Mouse (Mus musculus): ENCODE results near the gene Slc9a9.

DNA sequence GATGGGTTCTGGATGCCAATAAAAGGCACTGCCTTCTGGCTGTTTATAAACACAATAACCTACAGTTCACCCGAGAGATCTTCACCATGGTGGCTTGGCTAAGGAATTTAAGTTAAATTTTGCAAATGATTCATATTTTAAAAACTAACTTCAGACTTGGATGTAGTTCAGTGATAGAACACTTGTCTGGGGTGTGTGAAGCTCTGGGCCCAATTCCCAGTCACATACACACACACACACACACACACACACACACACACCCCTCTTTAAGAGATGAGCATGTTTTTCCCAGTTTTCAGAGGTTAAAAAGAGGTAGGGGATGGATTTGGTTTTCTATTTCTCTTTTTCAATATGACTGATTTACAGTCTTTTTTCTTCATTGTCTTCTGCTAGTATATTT, 15.9 kb downstream of the Slc9a9 start:
- TF ChIP-seq CTCF (IDR thresholded peaks at IDR 0.05; ENCODE audit: insufficient read depth, low read length) (no peak), POLR2A (IDR thresholded peaks at IDR 0.05; ENCODE audit: borderline replicate concordance, extremely low read depth, low read depth, low read length) (no peak)
